Mouse (Mus musculus) midbrain, embryonic 12.5 days (tissue): ENCODE results near the gene St3gal3. TPM values are rescaled to one million over a fixed set of nuclear protein-coding genes. Genes with fewer than 3 reads are reported as not detected.

Experiments used
- ATAC-seq: fragments of 200-750 bp; cut with Nextera tagmentation; 2 replicates; pipeline ENCODE4 v1.8.0; 2017; ENCODE audit warnings: low read depth, moderate TSS enrichment, moderate library complexity; ENCODE audit not compliant: low FRiP score
- H3K27ac ChIP-seq: fragments of 300-500 bp; sonication (generic); replicated peaks from 2 replicates; pipeline ENCODE4 v1.5.1; 2016; ENCODE audit warnings: mild to moderate bottlenecking
- H3K27me3 ChIP-seq: fragments of 300-500 bp; sonication (generic); 2 replicates; pipeline ENCODE4 v1.6.1; 2016; ENCODE audit warnings: mild to moderate bottlenecking
- H3K36me3 ChIP-seq: fragments of 300-500 bp; sonication (generic); 2 replicates; pipeline ENCODE4 v1.6.1; 2016
- H3K4me1 ChIP-seq: fragments of 300-500 bp; sonication (generic); 2 replicates; pipeline ENCODE4 v1.6.1; 2016
- H3K4me2 ChIP-seq: fragments of 300-500 bp; sonication (generic); replicated peaks from 2 replicates; pipeline ENCODE4 v1.6.1; 2016; ENCODE audit warnings: mild to moderate bottlenecking, moderate library complexity
- H3K4me3 ChIP-seq: fragments of 300-500 bp; sonication (generic); 2 replicates; pipeline ENCODE4 v1.5.1; 2016; ENCODE audit warnings: mild to moderate bottlenecking
- H3K9ac ChIP-seq: fragments of 300-500 bp; sonication (generic); replicated peaks from 2 replicates; pipeline ENCODE4 v1.6.1; 2016; ENCODE audit warnings: mild to moderate bottlenecking, moderate library complexity
- H3K9me3 ChIP-seq: fragments of 300-500 bp; sonication (generic); 2 replicates; pipeline ENCODE4 v1.6.1; 2016; ENCODE audit warnings: mild to moderate bottlenecking
- WGBS: fragments of 180-500 bp; shearing (Covaris S2); methylation state at CpG from one replicate; pipeline ENCODE4 v1.1.7; 2016; 5-methylcytosine and 5-hydroxymethylcytosine counted together
- polyA plus RNA-seq: library from polyadenylated mRNA; unstranded; fragments of >200 nt; fragmentation: Nextera tagmentation; extraction: Ambion mirVana; gene quantifications from 2 replicates; pipeline ENCODE4 v1.2.1, GENCODE M21; 2016

St3gal3 gene
- polyA plus RNA-seq, 1 experiment from 2014 or later, result 10.9 TPM

GRCm38 (mm10) chr4:118000605-118001208 lies 134.0 kb downstream of the St3gal3 start:
- Histone ChIP-seq H3K36me3 (no peaks in the 10 kb centered on the region), H3K4me2 (no peak overlapping the region), H3K27me3 (no peaks in the 10 kb centered on the region; the same call in 1 of the 2 replicates), H3K9ac (no peak overlapping the region), H3K4me1 (peaks cover 13% of the 10 kb centered on the region), H3K27ac (no peak overlapping the region), H3K9me3 (no peaks in the 10 kb centered on the region), H3K4me3 (no peak overlapping the region)
- WGBS, result 80% methylated on average over 10 of the region's 10 CpGs
- no peak for ATAC-seq

GRCm38 (mm10) chr4:117999951-118000350 lies 134.8 kb downstream of the St3gal3 start:
- no peaks in the 10 kb centered on the region for H3K36me3 ChIP-seq
- no peak overlapping the region for H3K4me3 ChIP-seq
- peaks cover 13% of the 10 kb centered on the region for H3K4me1 ChIP-seq
- ATAC-seq, result no peak
- H3K4me2 ChIP-seq, result no peak overlapping the region
- no peaks in the 10 kb centered on the region; the same call in 1 of the 2 replicates for H3K27me3 ChIP-seq
- H3K9ac ChIP-seq, result no peak overlapping the region
- no peaks in the 10 kb centered on the region for H3K9me3 ChIP-seq
- no peak overlapping the region for H3K27ac ChIP-seq
- 75% methylated on average over 7 of the region's 7 CpGs for WGBS

GRCm38 (mm10) chr4:117997381-117998269 lies 137.1 kb downstream of the St3gal3 start:
- H3K4me3 ChIP-seq, result no peak overlapping the region
- peak overlapping the region; percentile 23; the same call in 1 of the 2 replicates for H3K4me2 ChIP-seq
- no peaks in the 10 kb centered on the region; the same call in 1 of the 2 replicates for H3K27me3 ChIP-seq
- H3K9ac ChIP-seq, result no peak overlapping the region
- peaks cover 13% of the 10 kb centered on the region for H3K4me1 ChIP-seq
- H3K27ac ChIP-seq, result peak overlapping the region; percentile 17; the same call in 1 of the 2 replicates
- WGBS, result 15% methylated on average over 20 of the region's 20 CpGs
- ATAC-seq, result no peak
- H3K36me3 ChIP-seq, result no peaks in the 10 kb centered on the region
- H3K9me3 ChIP-seq, result no peaks in the 10 kb centered on the region

GRCm38 (mm10) chr4:117996701-117997100 lies 138.0 kb downstream of the St3gal3 start:
- WGBS, result 80% methylated on average over 5 of the region's 5 CpGs
- Histone ChIP-seq H3K36me3 (no peaks in the 10 kb centered on the region), H3K4me3 (no peak overlapping the region), H3K9ac (no peak overlapping the region), H3K4me1 (peaks cover 13% of the 10 kb centered on the region), H3K4me2 (no peak overlapping the region), H3K9me3 (no peaks in the 10 kb centered on the region), H3K27me3 (no peaks in the 10 kb centered on the region; the same call in 1 of the 2 replicates), H3K27ac (no peak overlapping the region)
- ATAC-seq, result no peak

- H3K27me3 ChIP-seq, result no peaks in the 10 kb centered on the region; the same call in 1 of the 2 replicates
- no peak overlapping the region for H3K4me2 ChIP-seq
- no peaks in the 10 kb centered on the region for H3K9me3 ChIP-seq
- no peak overlapping the region for H3K9ac ChIP-seq
- WGBS, result 86% methylated on average over 1 of the region's 1 CpGs
- H3K4me1 ChIP-seq, result peaks cover 13% of the 10 kb centered on the region
- H3K27ac ChIP-seq, result no peak overlapping the region
- H3K36me3 ChIP-seq, result no peaks in the 10 kb centered on the region
- no peak overlapping the region for H3K4me3 ChIP-seq
- no peak for ATAC-seq
Measured at GRCm38 (mm10) chr4:117995461-117995860, 139.3 kb downstream of the St3gal3 start.

GRCm38 (mm10) chr4:117993421-117993820 lies 141.3 kb downstream of the St3gal3 start:
- Histone ChIP-seq H3K27ac (no peak overlapping the region), H3K36me3 (no peaks in the 10 kb centered on the region), H3K4me1 (peaks cover 13% of the 10 kb centered on the region), H3K4me3 (no peak overlapping the region), H3K4me2 (no peak overlapping the region), H3K9ac (no peak overlapping the region), H3K27me3 (no peaks in the 10 kb centered on the region; the same call in 1 of the 2 replicates), H3K9me3 (no peaks in the 10 kb centered on the region)
- no peak for ATAC-seq
- WGBS, result 83% methylated on average over 2 of the region's 2 CpGs

- Histone ChIP-seq H3K27me3 (no peaks in the 10 kb centered on the region; the same call in 1 of the 2 replicates), H3K9me3 (no peaks in the 10 kb centered on the region), H3K4me1 (peaks cover 10% of the 10 kb centered on the region), H3K9ac (no peak overlapping the region), H3K36me3 (no peaks in the 10 kb centered on the region), H3K4me3 (no peak overlapping the region), H3K4me2 (no peak overlapping the region), H3K27ac (no peak overlapping the region)
- 83% methylated on average over 7 of the region's 7 CpGs for WGBS
- ATAC-seq, result no peak
Measured at GRCm38 (mm10) chr4:117992872-117993271, 141.8 kb downstream of the St3gal3 start.

- Histone ChIP-seq H3K4me2 (no peak overlapping the region), H3K9ac (no peak overlapping the region), H3K4me1 (peaks cover 2% of the 10 kb centered on the region; the same call in 1 of the 2 replicates), H3K27me3 (no peaks in the 10 kb centered on the region; the same call in 1 of the 2 replicates), H3K36me3 (no peaks in the 10 kb centered on the region), H3K27ac (no peak overlapping the region), H3K9me3 (no peaks in the 10 kb centered on the region), H3K4me3 (no peak overlapping the region)
- WGBS, result 86% methylated on average over 3 of the region's 3 CpGs
- no peak for ATAC-seq
Measured at GRCm38 (mm10) chr4:117992036-117992435, 142.7 kb downstream of the St3gal3 start.

- Histone ChIP-seq H3K4me1 (no peaks in the 10 kb centered on the region), H3K36me3 (no peaks in the 10 kb centered on the region), H3K27ac (no peak overlapping the region), H3K4me3 (no peak overlapping the region), H3K27me3 (no peaks in the 10 kb centered on the region), H3K4me2 (no peak overlapping the region), H3K9ac (no peak overlapping the region), H3K9me3 (no peaks in the 10 kb centered on the region)
- 81% methylated on average over 8 of the region's 8 CpGs for WGBS
- no peak for ATAC-seq
Measured at GRCm38 (mm10) chr4:117991055-117991627, 143.6 kb downstream of the St3gal3 start.

- Histone ChIP-seq H3K4me3 (no peak overlapping the region), H3K4me1 (no peaks in the 10 kb centered on the region), H3K27ac (no peak overlapping the region), H3K36me3 (no peaks in the 10 kb centered on the region), H3K4me2 (no peak overlapping the region), H3K27me3 (no peaks in the 10 kb centered on the region), H3K9me3 (no peaks in the 10 kb centered on the region), H3K9ac (no peak overlapping the region)
- WGBS, result 57% methylated on average over 3 of the region's 3 CpGs
- no peak for ATAC-seq
Measured at GRCm38 (mm10) chr4:117990571-117990970, 144.1 kb downstream of the St3gal3 start.

GRCm38 (mm10) chr4:117989801-117990200 lies 144.9 kb downstream of the St3gal3 start:
- H3K27me3 ChIP-seq, result no peaks in the 10 kb centered on the region
- H3K36me3 ChIP-seq, result no peaks in the 10 kb centered on the region
- H3K27ac ChIP-seq, result no peak overlapping the region
- no peak overlapping the region for H3K9ac ChIP-seq
- no peak overlapping the region for H3K4me2 ChIP-seq
- H3K4me3 ChIP-seq, result no peak overlapping the region
- WGBS, result 83% methylated on average over 12 of the region's 12 CpGs
- H3K9me3 ChIP-seq, result no peaks in the 10 kb centered on the region
- H3K4me1 ChIP-seq, result no peaks in the 10 kb centered on the region
- no peak for ATAC-seq

GRCm38 (mm10) chr4:117986766-117987165 lies 147.9 kb downstream of the St3gal3 start:
- no peaks in the 10 kb centered on the region for H3K27me3 ChIP-seq
- no peak overlapping the region for H3K4me3 ChIP-seq
- no peak overlapping the region for H3K4me2 ChIP-seq
- no peak for ATAC-seq
- H3K9me3 ChIP-seq, result no peaks in the 10 kb centered on the region
- H3K4me1 ChIP-seq, result 0 out of 2 replicates have a peak, but pooled peaks cover 5% of the 10 kb centered on the region
- no peak overlapping the region for H3K9ac ChIP-seq
- H3K36me3 ChIP-seq, result no peaks in the 10 kb centered on the region
- 92% methylated on average over 8 of the region's 8 CpGs for WGBS
- no peak overlapping the region for H3K27ac ChIP-seq
